In genomic region chr13:59590691-59591090, GRCm38 (mm10) we compare ENCODE assay signal across 24 mouse cellular contexts. TPM values are rescaled to one million over a fixed set of nuclear protein-coding genes. Genes with fewer than 3 reads are reported as not detected.
DNase-seq lines count a peak whose midpoint lies in the region.
"Had no signal": no experiment of that assay in that cellular context is flagged by ENCODE, and none has a peak within 500 bp of the region (broad histone marks: within the 10 kb centered on the region; RNA-seq: fewer than 3 reads in every experiment).

No protein-coding gene starts in this region.

- H3K27me3 ChIP-seq in midbrain, embryonic 10.5 days (ENCODE audit: low read depth, poor library complexity, severe bottlenecking): no peaks in the 10 kb centered on the region
- H3K27me3 ChIP-seq: embryonic facial prominence, embryonic 13.5 days; embryonic facial prominence, embryonic 15.5 days; forebrain, embryonic 13.5 days; forebrain, embryonic 15.5 days had no signal

- H3K4me3 ChIP-seq in midbrain, embryonic 10.5 days: no peak overlapping the region
- H3K4me3 ChIP-seq: embryonic facial prominence, embryonic 13.5 days; embryonic facial prominence, embryonic 15.5 days; erythroblast, embryonic 14.5 days; forebrain, embryonic 10.5 days; forebrain, embryonic 13.5 days; forebrain, embryonic 15.5 days had no signal

- no peak overlapping the region for H3K27ac ChIP-seq in midbrain, embryonic 10.5 days (replicated peaks)
- H3K27ac ChIP-seq: embryonic facial prominence, embryonic 13.5 days; embryonic facial prominence, embryonic 15.5 days; forebrain, embryonic 10.5 days; forebrain, embryonic 13.5 days; forebrain, embryonic 15.5 days had no signal

- peaks cover 88% of the 10 kb centered on the region for H3K36me3 ChIP-seq in midbrain, embryonic 10.5 days

- H3K9me3 ChIP-seq in midbrain, embryonic 10.5 days (replicated peaks): no peaks in the 10 kb centered on the region
- H3K9me3 ChIP-seq: embryonic facial prominence, embryonic 13.5 days; embryonic facial prominence, embryonic 15.5 days; forebrain, embryonic 10.5 days; forebrain, embryonic 13.5 days; forebrain, embryonic 15.5 days had no signal

- 88% methylated on average over 4 of the region's 4 CpGs for WGBS in midbrain, embryonic 10.5 days

- H3K4me1 ChIP-seq in midbrain, embryonic 10.5 days: peaks cover 24% of the 10 kb centered on the region

- DNase-seq in thymus, postnatal 0 days (ENCODE audit: low spot score): peak; percentile 28
- DNase-seq in thymus, postnatal 14 days: peak; percentile 60
- DNase-seq in thymus, postnatal 36 days: peak; percentile 21 to 57
- DNase-seq in adipocyte (ENCODE audit: low spot score): no peak
- no peak for DNase-seq in midbrain, embryonic 10.5 days (ENCODE audit: low spot score)
- DNase-seq in c-Kit-positive CD71-positive TER-119-positive erythroid progenitor cells, embryonic 14.5 days (ENCODE audit: low spot score): no peak
- no peak for DNase-seq in ovary, adult 18-20 months (ENCODE audit: low spot score)
- DNase-seq: adrenal gland, adult 8-10 months; adrenal gland, postnatal 14 days; adrenal gland, postnatal 36 days; cerebellum, adult 11 months; cerebellum, adult 18-20 months; cerebellum, adult 8-10 months; cerebellum, adult 9-11 months; cerebellum, postnatal 14 days; cerebellum, postnatal 36 days; embryo, embryonic 11 days; forebrain, postnatal 0 days had no signal

RNA-seq across cellular contexts. Expression of gene Naa35, which starts 5.6 kb away (rescaled TPM):
- polyA plus RNA-seq in thymus, postnatal 0 days (2015; fragmentation: Nextera tagmentation; extraction: Ambion mirVana): 65.9 and 78.4 TPM in 2 replicates
- 109 and 110 TPM in 2 replicates for polyA plus RNA-seq in midbrain, embryonic 10.5 days (2016; fragmentation: Nextera tagmentation; extraction: Ambion mirVana)

RNA-seq across cellular contexts. Expression of gene Agtpbp1, which starts 5.7 kb away (rescaled TPM):
- 14.9 and 16.3 TPM in 2 replicates for polyA plus RNA-seq in thymus, postnatal 0 days (2015; fragmentation: Nextera tagmentation; extraction: Ambion mirVana)
- polyA plus RNA-seq in midbrain, embryonic 10.5 days (2016; fragmentation: Nextera tagmentation; extraction: Ambion mirVana): 11.3 and 17.3 TPM in 2 replicates

Comparison
In these comparisons a context has a peak if more than half of its experiments do, and no peak if none do; other contexts are left out.
1. DNase-seq: peak in thymus, postnatal 0 days (single experiment), thymus, postnatal 14 days (single experiment) and thymus, postnatal 36 days (2 of 2); none in adipocyte (single experiment), midbrain, embryonic 10.5 days (single experiment), c-Kit-positive CD71-positive TER-119-positive erythroid progenitor cells, embryonic 14.5 days (single experiment) and ovary, adult 18-20 months (single experiment).